Mouse (Mus musculus) lung, adult 2 months (tissue): ENCODE data around the gene Myo9a. TPM values are rescaled to one million over a fixed set of nuclear protein-coding genes. Genes with fewer than 3 reads are reported as not detected.

Experiments used
- DNase-seq: peaks from one replicate; pipeline ENCODE4 v3.0.0; 2022
- H3K4me1 ChIP-seq: fragments of 200-500 bp; 2 replicates; pipeline ENCODE4 v1.6.1; 2011; ENCODE audit warnings: low read length; ENCODE audit not compliant: control insufficient read depth, insufficient read depth
- H3K4me3 ChIP-seq: fragments of 200-500 bp; replicated peaks from 2 replicates; pipeline ENCODE3; 2011; ENCODE audit warnings: low read depth, mild to moderate bottlenecking, control low read depth, low read length; ENCODE audit errors: extremely low read depth
- POLR2A ChIP-seq: fragments of 200-500 bp; IDR thresholded peaks from 2 replicates; pipeline ENCODE4 v1.6.1; 2011; ENCODE audit warnings: low read depth, mild to moderate bottlenecking, control low read depth, low read length, borderline replicate concordance; ENCODE audit errors: extremely low read depth
- WGBS: fragments of 180-500 bp; shearing (Covaris S2); methylation state at CpG from one replicate; pipeline ENCODE4 v1.1.7; 2018; 5-methylcytosine and 5-hydroxymethylcytosine counted together
- polyA plus RNA-seq: library from polyadenylated mRNA; depleted of rRNA; stranded (reverse); fragments of >200 nt; gene quantifications from 2 replicates; pipeline ENCODE4 v1.2.3, GENCODE M21; 2012; rRNA removed

The Myo9a gene
- polyA plus RNA-seq, 1 experiment: 5.2 TPM

- WGBS: 56% methylated on average over 4 of the region's 4 CpGs
- DNase-seq: no peak
- no peak for TF ChIP-seq POLR2A
Measured at GRCm38 (mm10) chr9:59971263-59971662, 220.6 kb downstream of the Myo9a start.

More at GRCm38 (mm10) chr9:59971263-59971662, 220.6 kb downstream of the Myo9a start:
- no peaks in the 10 kb centered on the region for H3K4me1 ChIP-seq
- no peak overlapping the region for H3K4me3 ChIP-seq

Other genes with a start within 250 kb of the Myo9a start
- gene Hexa, start 211.4 kb upstream of the Myo9a start, polyA plus RNA-seq: 90.7 and 106 TPM in 2 replicates
- gene Tmem202, start 211.0 kb upstream of the Myo9a start, polyA plus RNA-seq: 0.36 and 0.64 TPM in 2 replicates
- gene Celf6, start 173.0 kb upstream of the Myo9a start, polyA plus RNA-seq: 0.07 and 0.15 TPM in 2 replicates
- 23.5 and 43.6 TPM in 2 replicates for gene Parp6, start 133.6 kb upstream of the Myo9a start, polyA plus RNA-seq
- 559 and 708 TPM in 2 replicates for gene Pkm, start 94.5 kb upstream of the Myo9a start, polyA plus RNA-seq
- gene Gramd2, start 70.8 kb upstream of the Myo9a start, polyA plus RNA-seq: 113 and 115 TPM in 2 replicates
- gene Senp8, start 186 bp upstream of the Myo9a start, polyA plus RNA-seq: 1.2 and 1.3 TPM in 2 replicates
- gene Nr2e3, start 209.8 kb downstream of the Myo9a start, polyA plus RNA-seq: not detected in 2 replicates